Mouse (Mus musculus) left cerebral cortex, adult 9 months (tissue): ENCODE data around the gene Fgf22.
"Not testable (repeated sequence)": the region's sequence is repeated elsewhere in the genome, so short reads cannot be mapped to it uniquely, and the experiment has no call there.

Experiments
- DNase-seq, 2 experiments: peaks; one replicate each; pipeline ENCODE4 v3.0.0; 2022; ENCODE audit warnings: low spot score in 2 of 2

Fgf22 gene

DNA sequence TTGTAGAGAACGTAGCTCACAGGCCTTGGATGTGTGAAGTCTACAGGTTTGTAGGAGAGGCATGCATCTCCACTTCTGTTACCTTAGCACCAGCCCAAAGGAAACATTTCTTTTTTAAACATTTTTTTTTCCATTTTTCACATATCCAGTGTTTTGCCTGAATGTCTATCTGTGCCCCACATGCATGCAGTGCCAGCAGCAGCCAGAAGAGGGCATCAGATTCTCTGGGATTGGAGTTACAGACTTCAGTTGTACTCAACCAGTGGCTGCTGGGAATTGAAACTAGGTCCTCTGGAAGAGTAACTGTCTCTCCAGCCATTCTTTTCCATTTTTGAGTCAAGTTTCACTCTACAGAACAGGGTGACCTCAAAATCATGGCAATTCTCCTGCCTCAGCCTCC, 22.4 kb upstream of the Fgf22 start:
- DNase-seq = no peak

DNA sequence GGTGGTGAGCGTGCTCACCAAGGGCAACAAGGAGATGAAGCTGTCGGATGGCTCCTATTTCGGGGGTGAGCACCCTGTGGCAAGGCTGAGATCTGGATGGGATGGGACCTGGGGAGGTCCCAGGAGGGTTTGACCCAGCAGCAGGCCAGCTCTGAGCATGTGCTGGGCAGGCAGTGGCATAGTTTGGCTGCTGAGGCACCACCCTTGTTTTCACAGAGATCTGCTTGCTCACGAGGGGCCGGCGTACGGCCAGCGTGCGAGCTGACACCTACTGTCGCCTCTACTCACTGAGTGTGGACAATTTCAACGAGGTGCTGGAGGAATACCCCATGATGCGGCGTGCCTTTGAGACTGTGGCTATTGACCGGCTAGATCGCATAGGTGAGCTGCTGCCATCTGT, 21.0 kb upstream of the Fgf22 start:
- DNase-seq = no peak

DNA sequence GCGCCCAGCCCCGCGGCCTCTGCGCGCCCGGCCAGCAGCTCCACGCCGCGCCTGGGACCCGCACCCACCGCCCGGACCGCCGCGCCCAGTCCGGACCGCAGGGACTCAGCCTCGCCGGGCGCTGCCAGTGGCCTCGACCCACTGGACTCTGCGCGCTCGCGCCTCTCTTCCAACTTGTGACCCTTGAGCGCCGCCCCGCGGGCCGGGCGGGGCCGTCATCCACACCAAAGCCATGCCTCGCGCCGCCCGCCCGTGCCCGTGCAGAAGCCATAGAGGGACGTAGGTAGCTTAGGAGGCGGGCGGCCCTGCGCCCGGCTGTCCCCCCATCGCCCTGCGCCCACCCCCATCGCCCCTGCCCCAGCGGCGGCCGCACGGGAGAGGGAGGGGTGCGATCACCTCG, 19.5 kb upstream of the Fgf22 start:
- no peak for DNase-seq

DNA sequence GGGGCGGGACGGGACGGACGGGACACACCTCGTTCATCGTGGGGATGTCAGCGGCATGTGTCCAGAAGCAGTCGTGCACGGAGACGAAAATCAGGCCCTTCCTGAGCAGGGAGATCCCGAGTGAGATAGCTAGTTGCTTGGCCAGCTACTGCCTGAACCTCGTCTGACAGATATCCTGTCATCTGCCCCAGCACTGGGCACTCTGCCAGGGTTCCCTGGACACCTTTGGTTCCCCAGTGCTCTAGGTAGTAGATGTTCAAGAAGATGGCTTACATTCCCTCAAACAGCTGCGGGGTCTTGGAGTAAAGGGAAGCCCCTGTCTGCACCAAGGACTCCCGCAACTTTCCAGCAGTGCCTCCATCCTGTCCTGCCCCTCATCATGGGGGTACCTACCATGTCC, 18.2 kb upstream of the Fgf22 start:
- no peak for DNase-seq

DNA sequence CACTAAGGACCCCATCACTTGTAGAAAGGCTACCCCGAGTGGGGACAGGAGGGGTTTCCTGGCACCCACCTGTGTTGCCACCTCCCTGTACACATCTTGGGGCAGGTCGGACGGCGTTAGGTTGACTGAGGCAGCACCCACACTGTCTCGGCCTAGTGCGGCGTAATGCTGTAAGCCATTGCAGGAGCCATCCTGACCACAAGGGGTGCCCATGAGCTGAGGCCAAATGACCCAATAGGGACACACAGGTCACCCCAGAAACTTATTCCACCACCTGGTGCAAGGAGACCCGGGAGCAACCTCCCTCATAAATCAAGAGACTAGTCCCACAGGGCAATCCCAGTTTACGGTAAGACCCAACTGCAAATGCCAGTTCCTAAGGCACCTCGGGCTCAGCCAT, 16.6 kb upstream of the Fgf22 start:
- no peak for DNase-seq

DNA sequence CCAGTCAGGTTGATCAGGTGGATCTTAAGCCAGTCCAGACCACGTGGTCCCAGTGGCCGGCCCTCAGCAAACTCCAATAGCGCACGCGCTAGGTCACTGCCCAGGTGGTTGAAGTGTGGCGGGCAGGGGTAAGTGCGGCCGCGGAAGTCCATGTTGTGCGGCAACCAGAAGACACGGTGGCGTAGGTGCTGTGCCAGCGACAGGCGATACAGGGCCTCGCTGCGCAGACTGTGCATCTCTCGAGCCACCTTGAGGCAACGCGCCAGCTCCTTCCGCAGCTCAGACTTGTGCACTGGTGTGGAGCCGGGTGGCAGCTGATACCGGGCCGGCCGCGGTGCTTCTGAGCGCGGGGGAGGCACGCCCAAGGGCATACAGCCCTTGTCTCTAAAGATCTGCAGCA, 15.6 kb upstream of the Fgf22 start:
- no peak for DNase-seq

DNA sequence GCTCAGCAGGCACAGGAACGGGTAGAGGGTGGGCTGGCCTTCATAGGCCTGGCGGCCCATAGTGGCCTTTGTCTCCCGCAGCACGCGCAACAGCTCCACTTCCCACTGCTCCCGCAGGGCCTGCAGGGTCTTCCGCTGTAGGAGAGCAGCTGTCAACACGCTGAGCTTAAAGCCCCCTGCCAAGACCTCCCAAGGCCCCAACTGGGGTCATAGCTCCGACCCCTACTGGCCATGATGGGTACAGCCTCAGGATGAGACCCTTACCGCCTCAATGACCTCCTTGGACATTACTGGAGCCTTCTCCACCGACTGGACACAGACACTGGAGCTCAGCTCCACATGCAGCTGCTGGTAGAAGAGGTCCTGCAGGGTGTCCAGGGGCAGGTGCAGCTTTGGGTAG, 14.0 kb upstream of the Fgf22 start:
- no peak for DNase-seq

DNA sequence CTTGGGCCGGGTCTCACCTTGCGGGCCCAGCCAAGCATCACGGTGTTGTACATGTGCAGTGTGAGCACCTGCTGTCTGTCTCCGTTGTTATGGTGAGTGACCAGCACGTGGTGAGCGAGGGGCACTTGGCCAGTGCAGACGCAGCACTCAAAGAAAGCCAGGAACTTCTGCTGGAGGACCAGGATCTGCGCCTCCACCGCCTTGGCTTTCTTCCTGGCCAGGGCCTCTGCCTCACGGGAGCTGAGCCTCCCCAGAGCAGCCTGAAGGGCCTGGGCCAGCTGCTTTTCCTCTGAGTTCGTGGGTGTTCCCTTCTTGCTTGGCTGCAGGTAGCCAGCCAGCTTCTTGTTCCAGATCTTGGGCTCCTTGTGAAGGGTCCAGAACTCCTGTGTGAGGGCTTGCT, 11.7 kb upstream of the Fgf22 start:
- no peak for DNase-seq

DNA sequence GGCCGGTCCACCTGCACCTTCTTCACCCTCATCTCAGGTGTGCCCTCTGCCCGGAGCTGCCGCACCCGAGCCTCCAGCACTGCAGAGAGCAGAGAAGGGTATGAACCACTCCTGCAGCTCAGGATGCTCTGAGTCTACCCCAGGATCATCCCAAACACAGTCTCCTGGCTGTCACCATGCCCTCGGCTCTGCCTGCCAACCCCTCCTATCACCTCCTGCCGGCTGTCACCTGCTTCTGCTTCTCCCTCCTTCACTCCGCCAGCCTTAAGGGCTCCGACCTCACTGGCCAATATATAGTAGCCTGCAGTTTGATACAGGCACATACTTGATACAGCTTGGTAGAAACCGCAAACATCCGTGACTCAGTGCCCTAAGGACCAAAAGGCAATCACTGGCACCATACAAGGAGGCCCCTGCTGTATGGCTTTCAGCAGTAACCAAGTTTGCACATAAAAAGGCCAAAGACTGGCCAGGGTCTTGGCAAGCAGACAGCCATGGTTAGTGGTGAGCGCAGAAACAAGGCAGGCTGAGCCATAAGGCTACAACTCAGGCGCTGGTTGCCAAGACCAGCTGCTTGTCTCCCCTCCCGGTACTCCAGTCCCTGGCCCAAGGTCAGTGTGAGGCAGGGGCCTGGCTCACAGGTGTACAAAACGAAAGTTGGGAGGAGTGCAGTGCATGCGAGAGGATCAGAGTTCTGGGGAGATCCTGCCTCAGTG, 11.1 kb upstream of the Fgf22 start:
- DNase-seq = no peak

DNA sequence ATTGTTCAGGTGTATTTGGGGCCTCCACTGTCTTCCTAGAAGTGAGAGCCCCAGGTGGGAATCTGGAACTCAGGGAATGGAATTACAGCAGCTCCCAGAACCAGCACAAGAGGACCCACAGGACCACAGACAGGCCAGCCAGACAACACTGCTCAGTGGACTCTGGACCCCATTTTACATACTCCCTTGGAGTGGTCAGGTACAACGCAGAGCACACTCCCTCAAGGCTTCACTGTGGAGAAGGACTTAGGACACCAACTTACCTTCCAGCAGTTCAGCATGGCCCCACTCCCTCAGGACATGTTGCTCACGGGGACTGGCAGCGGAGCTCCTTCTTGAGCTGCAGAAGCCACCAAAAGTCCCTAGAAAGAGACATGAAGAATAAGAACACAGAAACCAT, 9.5 kb upstream of the Fgf22 start:
- no peak for DNase-seq

DNA sequence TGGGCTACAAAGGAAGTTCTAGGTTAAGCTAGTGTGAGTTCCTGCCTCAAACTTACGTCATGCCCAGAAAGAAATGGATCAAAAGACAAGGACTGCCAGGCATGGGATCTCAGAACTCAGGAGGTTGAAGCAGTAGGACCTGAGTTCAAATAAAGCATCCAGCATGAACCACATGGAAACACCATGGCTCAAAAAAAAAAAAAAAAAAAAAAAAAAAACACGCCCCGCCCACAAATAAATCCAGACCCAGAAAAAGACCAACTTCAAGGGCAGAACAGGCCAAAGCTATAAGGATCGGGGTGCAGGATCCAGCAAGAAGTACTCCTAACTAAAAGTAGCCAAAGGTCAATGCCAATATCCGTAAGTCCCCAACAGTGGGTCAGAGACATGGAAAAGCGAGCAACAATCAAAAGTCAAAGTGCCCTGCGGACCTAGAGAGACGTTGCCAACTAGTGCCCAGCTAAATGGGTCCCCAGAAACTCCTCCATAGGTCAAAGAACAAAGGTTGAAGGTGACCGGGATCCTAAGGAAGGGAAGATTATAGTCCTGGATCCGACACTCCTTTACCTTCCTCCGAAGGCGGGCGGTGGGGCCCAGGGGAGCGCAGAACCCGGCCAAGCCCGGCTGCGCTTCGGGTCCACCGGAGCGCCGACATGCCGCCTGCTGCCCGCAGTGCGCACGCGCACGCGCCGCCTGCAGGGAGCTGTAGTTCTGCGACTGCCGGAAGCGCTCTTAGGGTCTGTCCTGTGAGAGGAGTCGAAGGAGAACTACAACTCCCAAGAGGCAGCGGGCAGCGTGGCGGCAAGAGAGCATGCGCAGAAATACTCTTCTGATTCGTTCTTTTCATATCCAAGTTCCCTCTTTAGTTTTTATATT, 8.7 kb upstream of the Fgf22 start, which contains the start of gene Polrmt:
TSS of gene Polrmt (minus strand) at position 684 of the 876 bp plus-strand sequence.
- peak; percentile 95 to 98 for DNase-seq

DNA sequence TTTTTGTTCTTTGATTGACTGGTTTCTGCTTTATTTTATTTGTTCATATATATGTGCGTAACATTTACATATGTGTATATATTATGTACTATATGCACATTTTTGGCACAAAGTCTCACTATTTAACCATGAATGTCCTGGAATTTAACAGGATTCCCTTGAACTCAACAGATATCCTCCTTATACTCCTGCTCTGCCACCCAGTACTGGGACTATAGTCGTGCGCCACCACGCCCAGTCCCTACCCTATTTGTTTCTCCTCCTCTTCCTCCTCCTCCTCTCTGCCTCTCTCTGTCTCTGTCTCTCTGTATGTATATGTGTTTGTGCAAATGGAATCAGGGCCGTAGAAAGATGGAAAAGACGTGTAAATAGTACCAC, 8.1 kb upstream of the Fgf22 start:
- DNase-seq = no peak

DNA sequence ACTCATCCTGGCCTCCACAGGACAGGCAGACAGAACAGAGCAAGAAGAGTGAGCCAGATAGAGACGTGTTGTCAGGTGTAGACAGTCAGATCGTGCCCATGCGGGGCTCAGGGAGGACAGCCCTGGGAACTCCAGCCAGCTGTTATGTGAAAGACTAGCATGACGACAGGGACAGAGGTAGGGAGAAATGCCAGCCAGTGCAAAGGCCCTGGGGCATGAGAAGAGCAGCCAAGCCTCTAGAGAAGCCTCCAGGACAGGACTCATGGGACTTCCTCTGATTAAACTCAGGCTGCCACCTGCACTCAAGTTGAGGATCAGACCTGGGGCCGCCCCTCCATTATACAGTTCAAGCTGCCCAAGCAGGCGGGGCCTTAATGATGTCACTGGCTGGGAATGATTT, 6.4 kb upstream of the Fgf22 start:
- no peak for DNase-seq

DNA sequence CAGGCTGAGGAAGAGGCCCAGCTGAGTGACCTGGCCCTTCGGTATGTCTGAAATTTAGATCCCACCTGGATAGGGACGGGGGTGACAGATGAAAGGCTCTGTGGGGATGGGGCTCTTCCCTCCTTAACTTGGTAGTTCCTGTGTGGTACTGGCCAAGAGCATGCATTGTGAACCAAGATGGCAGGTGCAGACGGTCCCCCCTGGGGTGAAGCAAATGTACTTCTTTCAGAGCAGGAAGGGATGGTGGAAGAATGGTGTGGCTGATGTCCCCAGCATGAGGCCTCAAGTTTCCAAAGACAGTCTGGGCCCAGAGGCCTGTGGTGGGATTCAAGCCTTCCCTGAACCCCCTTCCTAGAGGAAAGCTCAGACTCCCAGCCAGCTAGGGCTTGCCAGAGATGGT, 978 bp downstream of the Fgf22 start:
- no peak for DNase-seq

DNA sequence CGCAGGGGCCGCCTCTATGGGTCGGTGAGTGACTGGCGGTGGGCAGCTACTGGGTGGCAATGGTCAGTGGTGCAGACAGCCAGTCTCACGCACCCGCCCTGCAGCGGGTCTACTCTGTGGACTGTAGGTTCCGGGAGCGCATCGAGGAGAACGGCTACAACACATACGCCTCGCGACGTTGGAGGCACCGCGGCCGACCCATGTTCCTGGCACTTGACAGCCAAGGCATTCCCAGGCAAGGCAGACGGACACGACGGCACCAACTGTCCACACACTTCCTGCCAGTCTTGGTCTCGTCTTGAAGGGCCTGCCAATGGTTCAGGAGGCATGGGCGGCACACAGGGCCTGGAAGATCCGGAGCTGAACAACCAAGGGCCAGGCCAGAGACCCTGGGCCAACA, 1.8 kb downstream of the Fgf22 start:
- no peak for DNase-seq

DNA sequence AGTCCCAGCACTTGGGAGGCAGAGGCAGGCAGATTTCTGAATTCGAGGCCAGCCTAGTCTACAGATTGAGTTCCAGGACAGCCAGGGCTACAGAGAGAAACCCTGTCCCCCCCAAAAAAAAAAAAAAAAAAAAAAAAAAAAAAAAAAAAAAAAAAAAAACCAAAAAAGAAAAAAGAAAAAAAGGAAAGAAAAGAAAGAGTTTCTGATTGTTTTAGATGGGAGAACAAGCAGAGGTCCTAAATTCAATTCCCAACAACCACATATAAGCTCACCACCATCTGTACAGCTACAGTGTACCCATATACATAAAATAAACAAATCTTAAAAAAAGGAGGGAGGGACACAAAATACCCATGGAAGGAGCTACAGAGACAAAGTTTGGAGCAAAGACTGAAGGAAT, 4.8 kb downstream of the Fgf22 start:
- not testable (repeated sequence) for DNase-seq

DNA sequence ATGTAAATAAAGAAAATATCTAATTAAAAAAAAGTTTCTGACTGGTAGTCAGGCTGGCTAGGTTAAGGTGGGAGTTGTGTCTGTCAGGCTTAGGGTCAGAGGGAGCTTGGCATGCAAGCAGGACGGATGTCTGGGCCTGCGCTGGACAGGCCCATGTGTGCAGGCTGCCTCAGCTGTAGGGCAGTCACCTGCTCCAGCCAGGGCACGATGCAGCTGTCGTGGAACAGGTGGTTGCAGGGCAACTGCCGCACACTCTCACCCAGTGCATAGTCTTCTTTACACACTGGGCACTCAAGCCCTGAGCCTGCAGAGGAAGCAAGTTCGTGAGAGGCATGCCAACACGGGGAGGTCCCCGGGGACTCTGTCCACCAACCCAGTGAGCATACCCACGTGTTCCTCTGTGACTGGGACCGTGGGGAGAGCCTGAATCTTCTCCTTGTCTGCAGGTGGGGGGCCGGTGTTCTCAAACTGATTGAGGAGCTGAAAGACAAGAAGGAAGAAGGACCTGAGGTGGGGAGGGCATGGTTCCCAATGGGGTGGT, 5.8 kb downstream of the Fgf22 start:
- DNase-seq = no peak

DNA sequence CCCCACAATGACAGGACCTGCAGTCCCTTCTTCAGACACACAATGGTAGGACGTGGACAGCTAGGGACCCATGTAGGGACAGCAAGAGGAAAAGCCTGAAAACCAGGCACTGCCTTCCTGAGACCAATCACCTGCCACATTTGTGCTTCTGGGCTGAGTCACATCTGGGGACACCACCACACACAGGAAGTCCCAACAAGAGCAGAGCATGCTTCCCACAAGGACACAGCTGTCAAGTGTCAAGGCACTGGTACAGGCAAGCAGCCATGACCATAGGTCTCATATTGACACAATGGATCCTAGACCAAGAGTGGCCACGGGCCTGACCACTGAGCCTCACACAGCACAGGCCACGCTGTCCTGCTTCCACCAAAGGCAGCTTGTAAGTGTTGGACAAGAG, 8.0 kb downstream of the Fgf22 start:
- DNase-seq = no peak

DNA sequence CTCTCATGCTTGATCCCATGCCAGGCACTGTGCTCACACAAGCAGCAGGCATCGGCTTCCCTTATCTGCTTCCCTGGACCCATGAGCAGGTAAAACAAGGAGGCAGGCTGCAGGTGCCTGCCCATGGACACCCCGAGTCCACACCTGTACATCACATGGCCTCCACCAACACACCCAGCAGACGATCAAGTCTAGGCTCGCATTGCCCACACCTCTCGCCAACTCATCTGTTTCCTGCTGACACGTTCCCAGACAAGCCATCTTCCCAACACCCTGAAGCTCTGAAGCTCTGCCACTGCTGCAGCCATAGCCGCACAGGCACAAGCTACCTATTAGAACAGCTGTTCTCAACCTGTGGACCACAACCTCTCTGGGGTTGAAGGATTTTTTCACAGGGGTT, 9.4 kb downstream of the Fgf22 start:
- DNase-seq = no peak

DNA sequence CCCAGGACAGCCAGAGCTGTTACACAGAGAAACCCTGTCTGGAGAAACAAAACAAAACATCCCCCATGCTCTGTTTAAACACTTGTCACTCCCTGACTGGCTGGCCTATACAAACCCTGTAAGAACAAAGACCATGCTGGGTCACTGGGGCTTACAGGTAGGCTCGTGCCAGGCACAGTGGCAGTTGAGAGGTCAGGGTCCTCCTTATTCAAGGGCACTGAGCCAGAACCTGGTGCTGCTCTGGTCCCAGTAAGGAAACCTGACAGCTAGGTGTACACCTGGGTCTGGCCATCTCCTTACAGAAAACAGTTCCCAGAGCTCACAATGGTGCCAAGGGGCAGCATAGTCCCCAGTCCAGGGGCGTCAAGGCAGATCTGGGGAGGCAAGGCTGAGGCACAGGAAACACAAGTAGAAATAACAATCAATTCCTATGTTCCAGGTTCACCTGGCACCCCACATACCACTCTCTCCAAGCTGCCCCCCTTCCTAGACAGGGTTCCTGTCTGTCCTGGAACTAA, 10.4 kb downstream of the Fgf22 start:
- no peak for DNase-seq

DNA sequence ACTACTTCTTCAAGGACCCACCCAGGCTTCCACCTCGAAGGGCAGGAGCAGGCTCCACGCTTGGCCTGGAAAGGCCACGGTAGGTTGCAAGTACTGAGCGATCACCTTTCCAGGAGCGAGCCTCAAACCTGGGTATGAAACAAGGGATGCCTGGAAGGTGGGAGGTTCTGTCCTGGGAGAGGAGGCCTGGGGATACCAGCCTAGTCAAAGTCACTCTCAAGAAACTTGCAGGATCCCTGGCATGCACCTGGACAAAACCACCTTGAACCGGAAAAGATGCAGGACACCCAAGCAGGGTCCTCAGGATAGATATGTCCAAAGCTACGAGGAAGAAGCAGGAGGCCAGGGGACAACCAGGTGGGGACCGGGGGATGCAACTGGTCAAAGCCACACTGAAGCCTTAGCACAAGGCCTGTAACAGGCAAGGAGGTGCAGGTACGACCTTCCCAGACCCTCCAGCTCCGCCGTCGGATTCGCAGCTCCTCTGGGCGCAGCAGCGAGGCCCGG, 11.2 kb downstream of the Fgf22 start:
- DNase-seq = no peak

DNA sequence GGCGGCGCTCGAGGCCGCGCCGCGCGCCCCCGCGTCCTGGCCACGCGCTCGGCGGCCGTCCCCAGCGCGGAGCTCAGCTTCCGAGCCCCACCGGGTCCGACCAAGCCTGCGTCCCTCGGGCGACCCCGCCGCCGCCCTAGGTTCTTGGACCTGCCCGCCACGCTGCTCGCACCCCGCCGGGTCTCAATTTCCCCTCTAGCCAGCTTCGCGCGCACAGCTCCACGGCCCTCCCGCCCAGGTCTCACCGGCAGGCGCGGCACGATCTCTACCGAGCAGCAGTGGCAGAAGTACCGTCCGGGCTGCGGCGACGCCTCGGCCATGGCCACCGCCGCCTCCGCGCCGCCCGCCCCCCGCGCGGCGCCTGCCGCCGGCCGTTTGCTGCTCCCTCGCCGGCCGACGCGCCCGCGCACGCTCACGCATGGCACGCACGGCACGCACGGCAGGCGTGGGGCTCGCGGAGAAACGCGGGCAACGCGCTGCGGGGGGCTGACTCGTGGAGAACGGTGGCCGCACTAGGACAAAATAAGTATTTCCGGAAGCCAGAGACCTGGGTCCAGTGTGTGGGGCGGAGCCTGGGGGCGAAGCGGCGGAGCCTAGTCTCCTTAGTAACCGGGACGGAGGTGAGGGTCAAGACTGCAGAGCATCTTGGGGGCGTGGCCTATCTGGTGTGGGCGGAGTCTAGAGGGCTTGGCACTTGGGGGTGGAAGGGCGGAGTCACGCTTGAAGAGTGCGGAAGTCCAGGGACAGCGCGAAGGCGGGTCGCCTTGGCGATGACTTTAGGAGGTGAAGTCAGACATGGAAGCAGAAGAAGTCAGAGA, 11.8 kb downstream of the Fgf22 start, which contains the start of gene Rnf126:
TSS of gene Rnf126 (minus strand) at position 445 of the 818 bp plus-strand sequence.
- peak; percentile 98 to 99 for DNase-seq
